Mouse (Mus musculus) liver, embryonic 11.5 days (tissue): Measurements from ENCODE around the gene Fam168a. TPM values are rescaled to one million over a fixed set of nuclear protein-coding genes. Genes with fewer than 3 reads are reported as not detected.

Experiments
- ATAC-seq: fragments of 200-750 bp; cut with Nextera tagmentation; replicated peaks from 2 replicates; pipeline ENCODE4 v1.8.0; 2017; ENCODE audit warnings: moderate number of reproducible peaks, mild to moderate bottlenecking, moderate TSS enrichment, moderate library complexity; ENCODE audit not compliant: low FRiP score
- DNase-seq: peaks from one replicate; pipeline ENCODE4 v3.0.0-alpha.2; 2017; ENCODE audit warnings: low spot score
- H3K27ac ChIP-seq: fragments of 300-500 bp; sonication (generic); 2 replicates; pipeline ENCODE4 v1.5.1; 2014; ENCODE audit warnings: mild to moderate bottlenecking, low read depth, low read length, control low read depth
- H3K27me3 ChIP-seq: fragments of 300-500 bp; sonication (generic); replicated peaks from 2 replicates; pipeline ENCODE4 v1.6.1; 2014; ENCODE audit warnings: low read length, mixed read lengths; ENCODE audit not compliant: control insufficient read depth, insufficient read depth
- H3K36me3 ChIP-seq: fragments of 300-500 bp; sonication (generic); 2 replicates; pipeline ENCODE4 v1.6.1; 2014; ENCODE audit warnings: mild to moderate bottlenecking, low read length, moderate library complexity, mixed read lengths; ENCODE audit not compliant: control insufficient read depth, insufficient read depth
- H3K4me1 ChIP-seq: fragments of 300-500 bp; sonication (generic); replicated peaks from 2 replicates; pipeline ENCODE4 v1.6.1; 2014; ENCODE audit warnings: low read length, mixed read lengths; ENCODE audit not compliant: control insufficient read depth, insufficient read depth
- H3K4me2 ChIP-seq: fragments of 300-500 bp; sonication (generic); 2 replicates; pipeline ENCODE4 v1.6.1; 2014; ENCODE audit warnings: mild to moderate bottlenecking, control low read depth, moderate library complexity
- H3K4me3 ChIP-seq: fragments of 300-500 bp; sonication (generic); 2 replicates; pipeline ENCODE4 v1.5.1; 2014; ENCODE audit warnings: low read depth, low read length, control low read depth
- H3K9ac ChIP-seq: fragments of 300-500 bp; sonication (generic); 2 replicates; pipeline ENCODE4 v1.6.1; 2014; ENCODE audit warnings: low read depth, low read length, control low read depth
- H3K9me3 ChIP-seq: fragments of 300-500 bp; sonication (generic); 2 replicates; pipeline ENCODE4 v1.6.1; 2016; ENCODE audit warnings: low read length, inconsistent platforms, mixed read lengths; ENCODE audit not compliant: control insufficient read depth
- WGBS: fragments of 180-500 bp; shearing (Covaris S2); extraction: QIAGEN DNeasy Blood & Tissue Kit; methylation state at CpG from one replicate; pipeline ENCODE4 v1.1.7; 2014; 5-methylcytosine and 5-hydroxymethylcytosine counted together
- polyA plus RNA-seq: library from polyadenylated mRNA; unstranded; fragments of >200 nt; fragmentation: Nextera tagmentation; extraction: Ambion mirVana; gene quantifications from 2 replicates; pipeline ENCODE4 v1.2.1, GENCODE M21; 2014

Fam168a gene
- polyA plus RNA-seq, 1 experiment from 2014 or later, result 18.8 TPM

GRCm38 (mm10) chr7:100835711-100836110 is 129.3 kb downstream of the Fam168a start:
- WGBS, result 85% methylated on average over 6 of the region's 6 CpGs
- Histone ChIP-seq H3K4me3 (no peak overlapping the region), H3K9ac (no peak overlapping the region), H3K36me3 (no peaks in the 10 kb centered on the region; the same call in none of the 2 replicates), H3K4me2 (no peak overlapping the region), H3K4me1 (peaks cover 18% of the 10 kb centered on the region), H3K27me3 (no peaks in the 10 kb centered on the region), H3K27ac (no peak overlapping the region), H3K9me3 (no peaks in the 10 kb centered on the region)
- DNase-seq (no peak), ATAC-seq (no peak)

DNA sequence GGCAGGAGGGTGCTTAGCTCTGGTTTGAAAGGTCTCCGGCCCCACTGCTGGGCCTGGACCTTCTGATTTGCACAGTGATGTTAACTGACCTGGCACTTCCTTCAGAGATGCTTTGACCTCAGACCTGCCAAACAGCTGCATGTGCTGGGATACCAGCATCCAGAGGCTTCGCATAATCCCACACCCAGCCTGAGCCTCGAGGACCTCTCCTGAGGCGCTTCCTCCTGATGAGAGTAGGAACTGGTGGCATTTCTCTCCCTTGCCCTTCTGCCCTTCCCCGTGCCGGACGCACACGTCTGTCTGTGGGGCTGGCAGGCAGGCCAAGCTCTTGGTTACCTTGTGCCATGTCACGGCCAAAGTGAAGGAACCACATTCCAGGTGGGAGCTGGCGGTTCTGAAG is 130.2 kb downstream of the Fam168a start:
- no peak overlapping the region for H3K4me3 ChIP-seq
- H3K27ac ChIP-seq, result no peak overlapping the region
- H3K4me2 ChIP-seq, result no peak overlapping the region
- no peak for ATAC-seq
- H3K9me3 ChIP-seq, result no peaks in the 10 kb centered on the region
- H3K27me3 ChIP-seq, result no peaks in the 10 kb centered on the region
- peaks cover 19% of the 10 kb centered on the region for H3K4me1 ChIP-seq
- 91% methylated on average over 10 of the region's 10 CpGs for whole genome bisulfite sequencing
- no peaks in the 10 kb centered on the region; the same call in none of the 2 replicates for H3K36me3 ChIP-seq
- H3K9ac ChIP-seq, result no peak overlapping the region
- DNase-seq, result no peak

DNA sequence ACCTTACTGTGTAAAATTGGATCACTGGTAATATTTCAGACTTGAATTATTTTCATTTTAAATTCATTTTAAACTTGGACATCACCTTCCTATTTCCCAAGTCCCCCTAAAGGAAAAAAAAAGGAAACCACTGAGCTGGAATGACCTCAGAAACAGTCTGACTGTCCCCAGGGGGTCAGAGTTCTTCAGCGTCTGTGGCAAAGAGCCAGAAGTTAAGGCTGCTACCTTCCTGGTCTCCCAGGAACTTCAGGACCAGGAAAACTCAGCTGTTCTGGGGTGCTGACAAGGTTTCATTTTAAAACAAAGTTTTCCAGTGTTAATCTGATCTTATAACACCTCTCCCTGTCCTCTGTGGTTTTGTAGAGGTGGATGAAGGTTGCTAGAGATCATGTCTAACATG is 131.3 kb downstream of the Fam168a start:
- no peak overlapping the region for H3K4me2 ChIP-seq
- H3K4me3 ChIP-seq, result no peak overlapping the region
- WGBS, result 62% methylated on average over 1 of the region's 1 CpGs
- no peak for DNase-seq
- no peak for ATAC-seq
- no peaks in the 10 kb centered on the region; the same call in none of the 2 replicates for H3K36me3 ChIP-seq
- H3K9me3 ChIP-seq, result no peaks in the 10 kb centered on the region
- no peak overlapping the region for H3K27ac ChIP-seq
- H3K27me3 ChIP-seq, result no peaks in the 10 kb centered on the region
- H3K9ac ChIP-seq, result no peak overlapping the region
- H3K4me1 ChIP-seq, result peaks cover 21% of the 10 kb centered on the region

GRCm38 (mm10) chr7:100839632-100840402 is 133.4 kb downstream of the Fam168a start:
- H3K27ac ChIP-seq, result no peak overlapping the region; the same call in 1 of the 2 replicates
- H3K36me3 ChIP-seq, result no peaks in the 10 kb centered on the region; the same call in none of the 2 replicates
- ATAC-seq, result no peak
- WGBS, result 74% methylated on average over 6 of the region's 6 CpGs
- no peak overlapping the region for H3K9ac ChIP-seq
- H3K4me3 ChIP-seq, result no peak overlapping the region
- H3K9me3 ChIP-seq, result no peaks in the 10 kb centered on the region
- no peaks in the 10 kb centered on the region for H3K27me3 ChIP-seq
- no peak overlapping the region for H3K4me2 ChIP-seq
- H3K4me1 ChIP-seq, result peaks cover 33% of the 10 kb centered on the region
- DNase-seq, result no peak

- H3K4me1 ChIP-seq, result peaks cover 43% of the 10 kb centered on the region
- 0 out of 2 replicates have a peak overlapping the region, but pooled peaks have one; percentile 26 for H3K27ac ChIP-seq
- DNase-seq, result no peak
Observed at GRCm38 (mm10) chr7:100840906-100841305, 134.5 kb downstream of the Fam168a start.

GRCm38 (mm10) chr7:100841608-100842007 is 135.2 kb downstream of the Fam168a start:
- Histone ChIP-seq H3K9ac (no peak overlapping the region), H3K4me2 (no peak overlapping the region), H3K4me3 (no peak overlapping the region), H3K27ac (no peak overlapping the region), H3K4me1 (peaks cover 47% of the 10 kb centered on the region), H3K9me3 (no peaks in the 10 kb centered on the region), H3K36me3 (no peaks in the 10 kb centered on the region; the same call in none of the 2 replicates), H3K27me3 (no peaks in the 10 kb centered on the region)
- WGBS, result 85% methylated on average over 6 of the region's 6 CpGs
- ATAC-seq (no peak), DNase-seq (no peak)

More at GRCm38 (mm10) chr7:100840906-100841305, 134.5 kb downstream of the Fam168a start:
- H3K4me2 ChIP-seq, result no peak overlapping the region
- H3K27me3 ChIP-seq, result no peaks in the 10 kb centered on the region
- H3K9ac ChIP-seq, result no peak overlapping the region
- WGBS, result 81% methylated on average over 1 of the region's 1 CpGs
- H3K36me3 ChIP-seq, result no peaks in the 10 kb centered on the region; the same call in none of the 2 replicates
- H3K9me3 ChIP-seq, result no peaks in the 10 kb centered on the region
- ATAC-seq, result no peak
- no peak overlapping the region for H3K4me3 ChIP-seq

- H3K4me3 ChIP-seq, result no peak overlapping the region
- H3K27ac ChIP-seq, result no peak overlapping the region
- H3K27me3 ChIP-seq, result no peaks in the 10 kb centered on the region
- ATAC-seq (no peak), DNase-seq (no peak)
- peaks cover 47% of the 10 kb centered on the region for H3K4me1 ChIP-seq
- H3K4me2 ChIP-seq, result no peak overlapping the region
- H3K36me3 ChIP-seq, result peaks cover under 1% of the 10 kb centered on the region
- WGBS, result 93% methylated on average over 5 of the region's 5 CpGs
- H3K9me3 ChIP-seq, result no peaks in the 10 kb centered on the region
- no peak overlapping the region for H3K9ac ChIP-seq
Observed at GRCm38 (mm10) chr7:100842175-100842574, 135.7 kb downstream of the Fam168a start.

GRCm38 (mm10) chr7:100843866-100844265 is 137.4 kb downstream of the Fam168a start:
- Histone ChIP-seq H3K4me3 (0 out of 2 replicates have a peak overlapping the region, but pooled peaks have one; percentile 11), H3K9ac (peak overlapping the region; percentile 47; the same call in 1 of the 2 replicates), H3K27ac (peak overlapping the region; percentile 96), H3K27me3 (no peaks in the 10 kb centered on the region), H3K4me1 (peaks cover 47% of the 10 kb centered on the region), H3K36me3 (peaks cover 14% of the 10 kb centered on the region), H3K4me2 (peak overlapping the region; percentile 46), H3K9me3 (no peaks in the 10 kb centered on the region)
- 58% methylated on average over 2 of the region's 2 CpGs for WGBS
- DNase-seq (no peak), ATAC-seq (peak; percentile 73)
